Mouse (Mus musculus) heart, embryonic 15.5 days (tissue): Measurements from ENCODE around the gene Myh2. TPM values are rescaled to one million over a fixed set of nuclear protein-coding genes. Genes with fewer than 3 reads are reported as not detected.

Experiments
- ATAC-seq: fragments of 200-750 bp; cut with Nextera tagmentation; replicated peaks from 2 replicates; pipeline ENCODE4 v1.8.0; 2017; ENCODE audit warnings: low read depth, moderate TSS enrichment; ENCODE audit not compliant: insufficient number of reproducible peaks, insufficient read depth, low FRiP score
- H3K27ac ChIP-seq: fragments of 300-500 bp; sonication (generic); 2 replicates; pipeline ENCODE4 v1.5.1; 2015; ENCODE audit warnings: mild to moderate bottlenecking, inconsistent platforms
- H3K27me3 ChIP-seq: fragments of 300-500 bp; sonication (generic); 2 replicates; pipeline ENCODE4 v1.6.1; 2015; ENCODE audit warnings: inconsistent platforms
- H3K36me3 ChIP-seq: fragments of 300-500 bp; sonication (generic); 2 replicates; pipeline ENCODE4 v1.6.1; 2015; ENCODE audit warnings: mild to moderate bottlenecking, inconsistent platforms
- H3K4me1 ChIP-seq: fragments of 300-500 bp; sonication (generic); replicated peaks from 2 replicates; pipeline ENCODE4 v1.6.1; 2015; ENCODE audit warnings: inconsistent platforms
- H3K4me2 ChIP-seq: fragments of 300-500 bp; sonication (generic); 2 replicates; pipeline ENCODE4 v1.6.1; 2015; ENCODE audit warnings: inconsistent platforms, mild to moderate bottlenecking, moderate library complexity
- H3K4me3 ChIP-seq: fragments of 300-500 bp; sonication (generic); 2 replicates; pipeline ENCODE4 v1.5.1; 2015; ENCODE audit warnings: mild to moderate bottlenecking, inconsistent platforms
- H3K9ac ChIP-seq: fragments of 300-500 bp; sonication (generic); 2 replicates; pipeline ENCODE4 v1.6.1; 2015; ENCODE audit warnings: mild to moderate bottlenecking, inconsistent platforms
- H3K9me3 ChIP-seq: fragments of 300-500 bp; sonication (generic); replicated peaks from 2 replicates; pipeline ENCODE4 v1.6.1; 2016; ENCODE audit warnings: inconsistent platforms
- WGBS: fragments of 180-500 bp; shearing (Covaris S2); methylation state at CpG from one replicate; pipeline ENCODE4 v1.1.7; 2015; ENCODE audit warnings: mixed read lengths; 5-methylcytosine and 5-hydroxymethylcytosine counted together
- polyA plus RNA-seq: library from polyadenylated mRNA; unstranded; fragments of >200 nt; fragmentation: Nextera tagmentation; extraction: Ambion mirVana; gene quantifications from 2 replicates; pipeline ENCODE4 v1.2.1, GENCODE M21; 2015

Myh2 gene
- polyA plus RNA-seq, 1 experiment from 2014 or later = 0.03 TPM

DNA sequence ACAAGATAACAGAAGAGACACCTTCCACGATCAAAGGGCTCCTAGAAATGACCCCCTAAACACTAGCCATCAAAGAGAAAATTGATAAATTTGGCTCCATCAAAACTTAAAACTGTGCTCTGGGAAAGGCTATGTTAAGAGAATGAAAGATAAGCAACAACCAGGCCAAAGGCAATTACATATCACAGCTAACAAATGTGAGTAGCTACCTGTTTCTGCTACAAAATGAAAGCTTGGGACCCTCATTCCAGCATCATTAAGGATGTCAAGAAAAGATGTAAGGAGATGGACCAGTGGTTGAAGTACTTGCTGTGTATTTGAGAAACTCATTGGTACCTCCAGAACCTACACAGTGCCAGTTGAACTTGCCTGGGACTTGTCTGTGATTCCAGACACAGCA, 17.0 kb upstream of the Myh2 start:
- Histone ChIP-seq H3K27me3 (no peaks in the 10 kb centered on the region), H3K4me3 (no peak overlapping the region), H3K9ac (no peak overlapping the region), H3K4me2 (no peak overlapping the region), H3K36me3 (no peaks in the 10 kb centered on the region), H3K27ac (no peak overlapping the region), H3K4me1 (no peaks in the 10 kb centered on the region; the same call in 1 of the 2 replicates), H3K9me3 (no peaks in the 10 kb centered on the region)
- WGBS = 59% methylated on average over 1 of the region's 1 CpGs
- ATAC-seq = no peak

DNA sequence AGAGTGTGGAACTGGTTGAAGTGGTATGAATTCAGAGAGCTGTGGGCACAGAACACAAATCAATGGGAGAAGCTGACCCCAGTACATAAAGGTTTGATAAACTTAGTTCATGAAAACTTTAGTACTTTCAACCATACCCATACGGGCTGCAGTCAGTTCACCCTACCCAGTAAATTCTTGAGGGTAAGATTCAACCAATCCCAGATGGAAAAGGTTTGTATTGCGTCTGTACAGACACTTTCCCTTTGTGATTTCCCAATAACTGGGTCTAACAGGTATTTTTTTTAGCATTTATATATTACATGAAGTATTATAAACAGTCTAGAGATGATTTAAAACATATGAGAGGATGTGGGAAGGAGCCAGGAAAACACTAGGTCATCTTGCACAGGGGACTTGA, 15.2 kb upstream of the Myh2 start:
- no peak overlapping the region for H3K27ac ChIP-seq
- H3K27me3 ChIP-seq = no peaks in the 10 kb centered on the region
- no peak overlapping the region for H3K4me3 ChIP-seq
- no peaks in the 10 kb centered on the region for H3K9me3 ChIP-seq
- no peak for ATAC-seq
- no peaks in the 10 kb centered on the region for H3K36me3 ChIP-seq
- 81% methylated on average over 2 of the region's 2 CpGs for WGBS
- no peak overlapping the region for H3K4me2 ChIP-seq
- no peak overlapping the region for H3K9ac ChIP-seq
- H3K4me1 ChIP-seq = no peaks in the 10 kb centered on the region; the same call in 1 of the 2 replicates

DNA sequence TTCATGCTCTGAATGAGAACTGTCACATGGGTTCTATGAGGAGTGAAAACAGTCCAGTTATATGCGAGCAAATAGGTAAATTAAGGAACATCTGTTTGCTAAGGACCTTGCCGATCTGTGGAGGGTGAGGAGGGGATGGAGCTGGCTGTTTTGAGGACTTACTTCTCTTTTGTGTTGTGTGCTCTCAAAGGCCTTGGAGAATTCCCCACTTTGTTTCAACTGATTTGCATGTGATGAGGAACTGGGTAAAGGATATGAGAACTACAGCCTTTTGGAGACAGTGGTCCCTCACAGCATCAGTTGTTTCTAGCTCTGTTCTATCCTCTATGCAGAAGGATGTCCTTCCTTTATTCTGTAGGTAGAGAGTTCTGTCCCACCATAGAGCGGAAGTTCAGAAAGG, 10.7 kb upstream of the Myh2 start:
- Histone ChIP-seq H3K27me3 (no peaks in the 10 kb centered on the region), H3K4me3 (no peak overlapping the region), H3K9ac (no peak overlapping the region), H3K4me1 (no peaks in the 10 kb centered on the region), H3K4me2 (no peak overlapping the region), H3K27ac (no peak overlapping the region), H3K36me3 (no peaks in the 10 kb centered on the region), H3K9me3 (no peaks in the 10 kb centered on the region)
- 88% methylated on average over 3 of the region's 3 CpGs for WGBS
- no peak for ATAC-seq

DNA sequence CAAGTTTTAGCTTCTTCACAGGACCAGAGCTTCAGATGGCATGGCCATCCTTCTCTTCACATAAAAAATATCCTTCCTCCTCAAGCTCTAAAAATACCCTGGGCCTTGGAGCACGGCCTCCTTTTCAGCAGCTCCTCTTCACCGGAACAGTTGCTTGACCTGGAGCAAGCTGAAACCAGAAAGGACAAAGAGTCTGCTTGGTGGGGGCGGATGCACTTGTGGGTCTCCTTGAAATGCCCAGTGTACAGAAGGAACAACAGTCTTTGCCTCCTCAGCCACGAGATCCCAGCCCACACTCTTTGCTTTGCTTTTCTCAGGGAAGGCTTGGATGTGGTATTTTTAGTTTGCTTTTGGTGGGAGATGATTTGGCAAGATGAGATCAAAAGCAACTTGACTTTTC, 7.1 kb upstream of the Myh2 start:
- Histone ChIP-seq H3K4me3 (no peak overlapping the region), H3K4me2 (no peak overlapping the region), H3K9ac (no peak overlapping the region), H3K9me3 (no peaks in the 10 kb centered on the region), H3K27me3 (no peaks in the 10 kb centered on the region), H3K4me1 (no peaks in the 10 kb centered on the region), H3K27ac (no peak overlapping the region), H3K36me3 (no peaks in the 10 kb centered on the region)
- WGBS = 63% methylated on average over 4 of the region's 4 CpGs
- no peak for ATAC-seq

DNA sequence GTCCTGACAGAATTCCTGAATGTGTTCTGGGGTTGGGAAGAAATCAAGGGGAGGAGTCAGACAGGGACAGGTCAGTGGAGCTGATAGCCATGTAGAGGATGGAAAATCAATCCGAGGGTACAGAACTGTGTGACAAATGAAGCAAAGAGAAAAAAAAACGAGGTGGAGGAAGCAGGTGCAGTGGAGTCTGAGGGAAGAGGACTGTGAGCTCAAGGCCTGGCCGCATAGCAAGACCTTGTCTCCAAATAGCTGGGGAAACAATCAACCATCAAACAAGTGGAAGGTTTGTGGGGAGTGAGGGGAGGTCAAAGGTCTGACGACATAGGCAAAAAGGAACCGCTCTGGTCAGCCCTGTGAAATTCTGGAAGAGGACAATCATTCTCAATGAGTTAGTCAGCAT, 6.0 kb upstream of the Myh2 start:
- no peaks in the 10 kb centered on the region for H3K36me3 ChIP-seq
- no peaks in the 10 kb centered on the region for H3K9me3 ChIP-seq
- WGBS = 54% methylated on average over 5 of the region's 5 CpGs
- no peak overlapping the region for H3K27ac ChIP-seq
- H3K27me3 ChIP-seq = no peaks in the 10 kb centered on the region
- H3K4me2 ChIP-seq = no peak overlapping the region
- H3K4me1 ChIP-seq = no peaks in the 10 kb centered on the region
- ATAC-seq = no peak
- no peak overlapping the region for H3K9ac ChIP-seq
- H3K4me3 ChIP-seq = no peak overlapping the region

DNA sequence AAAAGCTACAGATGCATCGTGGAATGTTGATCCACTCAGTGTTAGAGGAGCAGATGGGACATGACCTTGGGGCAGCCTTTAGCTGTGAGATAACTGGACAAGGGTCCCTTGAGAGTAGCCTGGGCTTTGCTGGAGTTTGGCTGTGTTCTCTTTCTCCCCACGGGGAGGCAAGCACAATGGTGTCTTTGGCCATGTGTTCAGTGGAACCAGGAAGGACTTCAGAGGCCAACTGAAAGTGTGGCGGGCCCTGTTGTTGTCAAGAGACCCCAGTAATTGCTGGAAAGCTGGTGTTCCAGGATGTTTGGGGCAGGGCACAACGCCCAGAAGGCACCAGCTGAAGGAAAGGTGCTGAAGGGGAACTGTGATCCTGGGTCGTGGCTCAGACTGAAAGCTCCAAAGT, 1.5 kb upstream of the Myh2 start:
- Histone ChIP-seq H3K36me3 (no peaks in the 10 kb centered on the region), H3K4me3 (no peak overlapping the region), H3K4me2 (no peak overlapping the region), H3K9ac (no peak overlapping the region), H3K27me3 (no peaks in the 10 kb centered on the region), H3K27ac (no peak overlapping the region), H3K9me3 (no peaks in the 10 kb centered on the region), H3K4me1 (no peaks in the 10 kb centered on the region)
- ATAC-seq = no peak
- 48% methylated on average over 5 of the region's 5 CpGs for WGBS

DNA sequence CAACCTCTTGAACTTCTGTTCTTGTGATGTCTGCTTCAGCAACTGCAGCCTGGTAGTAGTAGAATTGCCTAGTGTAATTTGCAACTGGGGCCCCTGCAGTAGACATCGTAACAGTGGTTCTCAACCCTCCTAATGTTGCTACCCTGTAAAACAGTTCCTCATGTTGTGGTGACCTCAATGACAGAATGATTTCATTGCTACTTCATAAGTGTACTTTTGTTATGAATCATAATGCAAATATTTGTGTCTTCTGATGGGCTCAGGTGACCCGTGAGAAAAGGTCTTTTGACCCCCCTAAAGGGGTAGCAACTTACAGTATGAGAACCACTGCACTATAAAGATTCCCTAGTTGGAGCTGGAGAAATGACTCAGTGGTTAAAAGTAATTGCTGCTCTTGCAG, 1.6 kb downstream of the Myh2 start:
- H3K36me3 ChIP-seq = no peaks in the 10 kb centered on the region
- no peak overlapping the region for H3K4me3 ChIP-seq
- no peaks in the 10 kb centered on the region for H3K27me3 ChIP-seq
- 87% methylated on average over 2 of the region's 2 CpGs for WGBS
- ATAC-seq = no peak
- no peak overlapping the region for H3K27ac ChIP-seq
- H3K9ac ChIP-seq = no peak overlapping the region
- H3K4me1 ChIP-seq = no peaks in the 10 kb centered on the region
- no peaks in the 10 kb centered on the region for H3K9me3 ChIP-seq
- no peak overlapping the region for H3K4me2 ChIP-seq

DNA sequence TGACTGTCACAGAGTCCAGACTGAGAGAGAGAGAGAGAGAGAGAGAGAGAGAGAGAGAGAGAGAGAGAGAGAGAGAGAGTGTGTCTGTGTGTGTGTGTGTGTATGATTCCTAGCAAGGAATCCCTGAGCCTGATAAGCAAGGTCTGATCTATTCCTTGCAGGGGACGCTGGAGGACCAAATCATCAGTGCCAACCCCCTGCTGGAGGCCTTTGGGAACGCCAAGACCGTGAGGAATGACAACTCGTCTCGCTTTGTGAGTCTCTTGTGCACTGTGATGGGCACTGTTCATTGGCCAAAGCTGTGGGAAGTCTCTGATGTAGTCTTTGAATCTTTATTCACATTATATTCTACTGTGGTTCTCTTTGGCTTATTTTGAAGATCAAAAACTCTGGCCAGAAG, 5.5 kb downstream of the Myh2 start:
- no peaks in the 10 kb centered on the region for H3K9me3 ChIP-seq
- no peak overlapping the region for H3K4me3 ChIP-seq
- H3K27me3 ChIP-seq = no peaks in the 10 kb centered on the region
- ATAC-seq = no peak
- 66% methylated on average over 5 of the region's 5 CpGs for WGBS
- no peak overlapping the region for H3K9ac ChIP-seq
- H3K4me1 ChIP-seq = no peaks in the 10 kb centered on the region
- no peak overlapping the region for H3K27ac ChIP-seq
- H3K36me3 ChIP-seq = no peaks in the 10 kb centered on the region
- H3K4me2 ChIP-seq = no peak overlapping the region

DNA sequence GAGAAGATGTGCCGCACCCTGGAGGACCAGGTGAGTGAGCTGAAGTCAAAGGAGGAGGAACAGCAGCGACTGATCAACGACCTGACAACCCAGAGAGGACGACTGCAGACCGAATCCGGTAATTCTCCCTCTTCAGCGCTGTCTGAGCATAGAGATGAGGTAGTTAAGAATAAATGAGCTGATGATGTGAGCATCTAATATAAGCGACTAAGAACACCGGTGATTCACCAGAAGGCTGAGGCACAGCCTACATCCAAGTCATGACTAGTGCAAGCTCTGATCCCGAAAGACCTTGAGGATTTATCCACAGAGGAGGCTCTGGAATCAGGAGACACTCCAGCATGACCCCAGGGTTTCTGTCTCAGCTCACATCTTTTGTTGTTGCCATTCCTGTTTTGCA, 19.5 kb downstream of the Myh2 start:
- Histone ChIP-seq H3K9me3 (no peaks in the 10 kb centered on the region), H3K4me2 (no peak overlapping the region), H3K4me3 (no peak overlapping the region), H3K9ac (no peak overlapping the region), H3K36me3 (no peaks in the 10 kb centered on the region), H3K27me3 (no peaks in the 10 kb centered on the region), H3K4me1 (no peaks in the 10 kb centered on the region), H3K27ac (no peak overlapping the region)
- 72% methylated on average over 10 of the region's 10 CpGs for WGBS
- no peak for ATAC-seq

DNA sequence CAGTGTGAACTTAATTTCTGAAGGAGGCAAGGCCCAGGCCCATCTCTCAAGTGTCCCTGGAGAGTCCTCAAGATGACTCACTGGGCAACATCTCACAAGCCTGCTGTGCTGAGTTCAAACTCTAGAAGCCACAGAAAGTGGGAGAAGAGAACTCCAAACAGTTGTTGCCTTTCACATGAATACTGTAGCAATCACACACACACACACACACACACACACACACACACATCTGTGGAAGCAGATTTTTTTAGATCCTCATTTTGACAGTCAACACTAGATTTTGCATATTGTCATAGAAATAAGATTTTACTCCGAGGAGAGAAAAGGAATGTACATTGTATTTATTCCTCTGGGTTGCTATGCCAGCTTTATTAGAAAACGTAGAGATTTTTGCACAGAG, 20.0 kb downstream of the Myh2 start:
- Histone ChIP-seq H3K36me3 (no peaks in the 10 kb centered on the region), H3K4me3 (no peak overlapping the region), H3K27me3 (no peaks in the 10 kb centered on the region), H3K4me1 (no peaks in the 10 kb centered on the region), H3K4me2 (no peak overlapping the region), H3K9me3 (no peaks in the 10 kb centered on the region), H3K9ac (no peak overlapping the region), H3K27ac (no peak overlapping the region)
- no peak for ATAC-seq
- WGBS = 77% methylated on average over 2 of the region's 2 CpGs

DNA sequence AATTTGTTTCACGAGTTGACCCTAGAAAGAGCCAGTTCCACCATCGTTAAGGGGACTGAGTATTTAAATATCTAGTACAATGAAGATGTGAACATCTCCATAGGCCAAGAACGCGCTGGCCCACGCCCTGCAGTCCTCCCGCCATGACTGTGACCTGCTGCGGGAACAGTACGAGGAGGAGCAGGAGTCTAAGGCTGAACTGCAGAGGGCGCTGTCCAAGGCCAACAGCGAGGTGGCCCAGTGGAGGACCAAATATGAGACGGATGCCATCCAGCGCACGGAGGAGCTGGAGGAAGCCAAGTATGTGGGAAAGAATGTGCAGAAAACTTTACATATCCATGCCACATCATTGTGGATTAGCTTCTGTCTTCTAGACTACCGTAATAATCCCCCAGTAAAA, 20.7 kb downstream of the Myh2 start:
- H3K36me3 ChIP-seq = no peaks in the 10 kb centered on the region
- no peaks in the 10 kb centered on the region for H3K4me1 ChIP-seq
- H3K9ac ChIP-seq = no peak overlapping the region
- no peak overlapping the region for H3K27ac ChIP-seq
- no peak overlapping the region for H3K4me2 ChIP-seq
- no peak for ATAC-seq
- WGBS = 84% methylated on average over 14 of the region's 14 CpGs
- no peak overlapping the region for H3K4me3 ChIP-seq
- no peaks in the 10 kb centered on the region for H3K9me3 ChIP-seq
- no peaks in the 10 kb centered on the region for H3K27me3 ChIP-seq

DNA sequence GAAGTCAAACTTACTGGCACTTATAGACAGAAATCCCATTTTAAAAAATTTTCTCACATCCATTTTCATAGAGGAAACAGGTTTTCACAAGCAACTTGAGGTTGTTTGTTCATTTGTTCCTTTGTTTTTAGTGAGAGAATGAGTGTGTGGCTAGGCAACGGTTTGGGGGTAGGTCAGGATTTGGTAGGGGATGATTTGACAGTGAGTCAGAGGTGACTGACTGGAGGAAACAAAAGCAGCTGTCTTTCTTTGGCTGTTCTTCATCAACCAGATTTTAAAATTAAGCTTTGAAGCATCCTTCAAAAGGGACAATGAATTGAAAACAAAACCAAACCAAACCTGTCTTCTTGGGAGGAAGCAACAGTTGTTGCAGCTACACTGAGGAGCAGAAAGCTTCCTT, 28.5 kb downstream of the Myh2 start:
- H3K4me2 ChIP-seq = no peak overlapping the region
- no peaks in the 10 kb centered on the region for H3K36me3 ChIP-seq
- no peaks in the 10 kb centered on the region for H3K9me3 ChIP-seq
- H3K4me1 ChIP-seq = no peaks in the 10 kb centered on the region
- no peak overlapping the region for H3K27ac ChIP-seq
- H3K4me3 ChIP-seq = no peak overlapping the region
- 43% methylated on average over 1 of the region's 1 CpGs for WGBS
- no peak overlapping the region for H3K9ac ChIP-seq
- no peaks in the 10 kb centered on the region for H3K27me3 ChIP-seq
- ATAC-seq = no peak

DNA sequence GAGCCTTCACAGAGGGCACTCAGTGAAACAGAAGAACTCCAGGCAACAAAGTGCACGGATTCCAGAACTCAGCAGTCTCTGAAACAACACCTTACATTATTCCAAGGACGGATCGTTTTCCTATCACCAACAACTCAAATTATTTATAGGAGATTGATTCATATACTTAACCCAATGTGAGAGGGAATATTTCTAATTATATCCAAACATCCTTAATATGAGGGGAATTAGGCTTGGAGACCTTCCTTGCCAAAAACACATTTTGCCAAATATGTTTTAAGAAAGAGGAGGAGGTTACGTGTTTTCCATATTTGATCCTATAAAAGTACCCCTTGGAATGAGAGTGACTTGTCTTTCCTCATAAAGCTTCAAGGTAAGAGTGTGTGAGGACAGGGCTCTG, 28.9 kb downstream of the Myh2 start, which contains the start of gene Myh1:
TSS of gene Myh1 (plus strand) at position 301 of the 400 bp plus-strand sequence.
- H3K9ac ChIP-seq = no peak within 1 kb of the TSS
- H3K36me3 ChIP-seq = no peaks in the 10 kb centered on the region
- no peaks in the 10 kb centered on the region for H3K9me3 ChIP-seq
- H3K4me1 ChIP-seq = no peaks in the 10 kb centered on the region
- no peak within 1 kb of the TSS for H3K4me3 ChIP-seq
- no peak within 1 kb of the TSS for H3K27ac ChIP-seq
- no peak within 1 kb of the TSS for H3K4me2 ChIP-seq
- WGBS = 50% methylated on average over 4 of the region's 4 CpGs
- ATAC-seq = no peak
- no peaks in the 10 kb centered on the region for H3K27me3 ChIP-seq
